Mouse (Mus musculus) lung, embryonic 14.5 days (tissue): Measurements from ENCODE around the gene Pcbp3. TPM values are rescaled to one million over a fixed set of nuclear protein-coding genes. Genes with fewer than 3 reads are reported as not detected.

ENCODE experiments used
- ATAC-seq: fragments of 200-750 bp; cut with Nextera tagmentation; 2 replicates; pipeline ENCODE4 v1.8.0; 2017; ENCODE audit warnings: mild to moderate bottlenecking, moderate TSS enrichment, moderate library complexity; ENCODE audit not compliant: insufficient read depth
- DNase-seq: peaks from one replicate; pipeline ENCODE4 v3.0.0-alpha.2; 2015
- H3K27ac ChIP-seq: fragments of 300-500 bp; sonication (generic); 2 replicates; pipeline ENCODE4 v1.5.1; 2014; ENCODE audit warnings: low read depth, mild to moderate bottlenecking, moderate library complexity
- H3K27me3 ChIP-seq: fragments of 300-500 bp; sonication (generic); 2 replicates; pipeline ENCODE4 v1.6.1; 2014; ENCODE audit warnings: low read length, control low read depth; ENCODE audit not compliant: insufficient read depth
- H3K36me3 ChIP-seq: fragments of 300-500 bp; sonication (generic); 2 replicates; pipeline ENCODE4 v1.6.1; 2014; ENCODE audit warnings: control low read depth; ENCODE audit not compliant: insufficient read depth
- H3K4me1 ChIP-seq: fragments of 300-500 bp; sonication (generic); 2 replicates; pipeline ENCODE4 v1.6.1; 2014; ENCODE audit warnings: antibody characterized with exemption, control low read depth; ENCODE audit not compliant: insufficient read depth
- H3K4me2 ChIP-seq: fragments of 300-500 bp; sonication (generic); 2 replicates; pipeline ENCODE4 v1.6.1; 2014; ENCODE audit warnings: mild to moderate bottlenecking
- H3K4me3 ChIP-seq: fragments of 300-500 bp; sonication (generic); 2 replicates; pipeline ENCODE4 v1.5.1; 2014; ENCODE audit warnings: low read depth, low read length
- H3K9ac ChIP-seq: fragments of 300-500 bp; sonication (generic); 2 replicates; pipeline ENCODE4 v1.6.1; 2014
- H3K9me3 ChIP-seq: fragments of 300-500 bp; sonication (generic); 2 replicates; pipeline ENCODE4 v1.6.1; 2016; ENCODE audit warnings: low read depth, low read length, control low read depth
- CTCF ChIP-seq: IDR thresholded peaks from 2 replicates; pipeline ENCODE4 v1.5.1; 2016; ENCODE audit warnings: antibody characterized with exemption, low read depth
- WGBS: fragments of 180-500 bp; shearing (Covaris S2); extraction: QIAGEN DNeasy Blood & Tissue Kit; methylation state at CpG from one replicate; pipeline ENCODE4 v1.1.7; 2014; 5-methylcytosine and 5-hydroxymethylcytosine counted together
- polyA plus RNA-seq: library from polyadenylated mRNA; unstranded; fragments of >200 nt; fragmentation: Nextera tagmentation; extraction: Ambion mirVana; gene quantifications from 2 replicates; pipeline ENCODE4 v1.2.1, GENCODE M21; 2014

The Pcbp3 gene
- polyA plus RNA-seq, 1 experiment from 2014 or later, result 15.9 TPM

- no peaks in the 10 kb centered on the region for H3K27me3 ChIP-seq
- ATAC-seq, result peak; percentile 44; the same call in 1 of the 2 replicates
- H3K9ac ChIP-seq, result no peak overlapping the region
- 27% methylated on average over 6 of the region's 6 CpGs for whole genome bisulfite sequencing
- peak; percentile 56 for DNase-seq
- H3K4me1 ChIP-seq, result no peaks in the 10 kb centered on the region
- no peaks in the 10 kb centered on the region for H3K9me3 ChIP-seq
- no peaks in the 10 kb centered on the region for H3K36me3 ChIP-seq
- H3K4me2 ChIP-seq, result no peak overlapping the region
- H3K4me3 ChIP-seq, result no peak overlapping the region
- no peak overlapping the region for H3K27ac ChIP-seq
- TF ChIP-seq CTCF, result no peak
Observed at GRCm38 (mm10) chr10:76902588-76902987, 59.1 kb downstream of the Pcbp3 start.

GRCm38 (mm10) chr10:76898428-76898827 lies 63.3 kb downstream of the Pcbp3 start:
- 88% methylated on average over 4 of the region's 4 CpGs for whole genome bisulfite sequencing
- Histone ChIP-seq H3K27me3 (no peaks in the 10 kb centered on the region), H3K9me3 (no peaks in the 10 kb centered on the region), H3K4me3 (no peak overlapping the region), H3K27ac (no peak overlapping the region), H3K9ac (no peak overlapping the region), H3K4me2 (no peak overlapping the region), H3K36me3 (no peaks in the 10 kb centered on the region), H3K4me1 (no peaks in the 10 kb centered on the region)
- TF ChIP-seq CTCF, result no peak
- ATAC-seq, result no peak
- no peak for DNase-seq

DNA sequence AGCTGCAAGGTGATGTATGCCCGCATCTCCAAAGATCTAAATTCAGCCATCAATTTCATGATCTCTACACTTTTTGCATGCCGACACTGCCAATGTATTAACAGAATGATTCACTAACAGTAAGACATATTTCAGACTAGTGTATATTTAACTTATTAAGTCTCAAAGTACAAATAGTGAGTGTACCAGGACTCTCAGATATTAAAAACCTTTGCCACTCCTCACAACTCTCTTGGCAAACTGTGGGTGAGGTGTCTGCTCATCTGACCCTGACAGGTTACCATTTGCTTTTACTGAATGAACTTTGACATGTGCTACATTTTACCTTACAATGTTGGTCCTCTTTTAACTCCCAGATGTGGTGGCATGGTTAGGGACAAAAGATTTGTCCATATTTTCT lies 70.2 kb downstream of the Pcbp3 start:
- no peak overlapping the region for H3K4me3 ChIP-seq
- H3K36me3 ChIP-seq, result no peaks in the 10 kb centered on the region
- H3K27me3 ChIP-seq, result no peaks in the 10 kb centered on the region
- no peak overlapping the region for H3K9ac ChIP-seq
- ATAC-seq (no peak), DNase-seq (no peak)
- H3K4me1 ChIP-seq, result no peaks in the 10 kb centered on the region
- H3K4me2 ChIP-seq, result no peak overlapping the region
- no peak for TF ChIP-seq CTCF
- WGBS, result 90% methylated on average over 2 of the region's 2 CpGs
- no peak overlapping the region for H3K27ac ChIP-seq
- H3K9me3 ChIP-seq, result no peaks in the 10 kb centered on the region

- H3K9me3 ChIP-seq, result no peaks in the 10 kb centered on the region
- no peaks in the 10 kb centered on the region for H3K27me3 ChIP-seq
- no peak overlapping the region for H3K4me2 ChIP-seq
- H3K27ac ChIP-seq, result no peak overlapping the region
- no peak overlapping the region for H3K9ac ChIP-seq
- no peak overlapping the region for H3K4me3 ChIP-seq
- 85% methylated on average over 3 of the region's 3 CpGs for WGBS
- no peaks in the 10 kb centered on the region for H3K4me1 ChIP-seq
- ATAC-seq, result no peak
- no peak for DNase-seq
- H3K36me3 ChIP-seq, result no peaks in the 10 kb centered on the region
- TF ChIP-seq CTCF, result no peak
Observed at GRCm38 (mm10) chr10:76883442-76884244, 78.0 kb downstream of the Pcbp3 start.

- Histone ChIP-seq H3K4me3 (no peak overlapping the region), H3K9me3 (no peaks in the 10 kb centered on the region), H3K9ac (no peak overlapping the region), H3K27me3 (no peaks in the 10 kb centered on the region), H3K4me1 (no peaks in the 10 kb centered on the region), H3K27ac (no peak overlapping the region), H3K36me3 (no peaks in the 10 kb centered on the region), H3K4me2 (no peak overlapping the region)
- ATAC-seq (no peak), DNase-seq (no peak)
- TF ChIP-seq CTCF, result no peak
- 72% methylated on average over 17 of the region's 17 CpGs for WGBS
Observed at GRCm38 (mm10) chr10:76882644-76883441, 78.8 kb downstream of the Pcbp3 start.

DNA sequence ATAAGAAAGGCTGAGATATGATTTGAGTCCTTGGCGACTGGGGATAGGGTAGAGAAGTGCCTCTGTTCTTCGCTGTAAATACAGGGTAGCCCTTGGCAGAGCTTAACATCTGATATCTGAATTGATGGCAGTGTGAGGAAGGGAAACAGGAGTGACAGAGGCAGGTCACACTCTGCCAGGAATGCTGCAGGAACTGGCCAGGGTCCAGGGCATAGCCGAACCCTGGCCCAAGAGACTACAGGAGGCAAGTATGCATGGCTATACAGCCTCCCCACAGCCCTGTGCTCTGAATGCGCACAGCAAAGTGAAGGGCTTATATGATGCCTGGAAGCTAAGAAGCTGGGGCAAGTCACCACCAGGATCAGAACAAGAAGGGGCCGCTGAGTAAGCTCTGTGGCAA lies 79.8 kb downstream of the Pcbp3 start:
- H3K9ac ChIP-seq, result no peak overlapping the region
- no peak for TF ChIP-seq CTCF
- no peaks in the 10 kb centered on the region for H3K36me3 ChIP-seq
- no peaks in the 10 kb centered on the region for H3K9me3 ChIP-seq
- ATAC-seq (no peak), DNase-seq (no peak)
- H3K4me3 ChIP-seq, result no peak overlapping the region
- no peak overlapping the region for H3K4me2 ChIP-seq
- no peaks in the 10 kb centered on the region for H3K27me3 ChIP-seq
- H3K27ac ChIP-seq, result no peak overlapping the region
- H3K4me1 ChIP-seq, result no peaks in the 10 kb centered on the region
- WGBS, result 39% methylated on average over 5 of the region's 5 CpGs

GRCm38 (mm10) chr10:76875310-76875709 lies 86.4 kb downstream of the Pcbp3 start:
- TF ChIP-seq CTCF, result no peak
- H3K9ac ChIP-seq, result no peak overlapping the region
- H3K4me2 ChIP-seq, result no peak overlapping the region
- DNase-seq, result no peak
- WGBS, result 64% methylated on average over 6 of the region's 6 CpGs
- H3K36me3 ChIP-seq, result no peaks in the 10 kb centered on the region
- no peak overlapping the region for H3K4me3 ChIP-seq
- H3K9me3 ChIP-seq, result no peaks in the 10 kb centered on the region
- no peak overlapping the region for H3K27ac ChIP-seq
- no peaks in the 10 kb centered on the region for H3K27me3 ChIP-seq
- H3K4me1 ChIP-seq, result no peaks in the 10 kb centered on the region
- no peak for ATAC-seq
